Mouse (Mus musculus) thymus, adult 2 months (tissue): Measurements from ENCODE around the gene Scn9a.

ENCODE experiments used
- CTCF ChIP-seq: fragments of 200-500 bp; IDR thresholded peaks from 2 replicates; pipeline ENCODE4 v1.5.1; 2012; ENCODE audit warnings: mild to moderate bottlenecking, control low read depth, low read length, moderate library complexity, borderline replicate concordance; ENCODE audit not compliant: control insufficient read depth, poor library complexity, insufficient read depth; ENCODE audit errors: extremely low read depth
- POLR2A ChIP-seq: fragments of 200-500 bp; IDR thresholded peaks from 2 replicates; pipeline ENCODE4 v1.6.1; 2012; ENCODE audit warnings: mild to moderate bottlenecking, low read length, control low read depth, moderate library complexity; ENCODE audit not compliant: control insufficient read depth, poor library complexity, insufficient read depth; ENCODE audit errors: extremely low read depth

GRCm38 (mm10) chr2:66656430-66656829 lies 21.7 kb upstream of the Scn9a start:
- TF ChIP-seq POLR2A (no peak), CTCF (no peak)
